Mouse (Mus musculus) brain, adult 2 months (tissue): Measurements from ENCODE around the gene Cd72.
A peak's percentile ranks its signal among the peaks of the same experiment; 100 is the strongest.
"Not testable (repeated sequence)": the region's sequence is repeated elsewhere in the genome, so short reads cannot be mapped to it uniquely, and the experiment has no call there.

Experiments
- DNase-seq: peaks from one replicate; pipeline ENCODE4 v3.0.0; 2011; ENCODE audit warnings: low read depth, low spot score

Cd72 gene

GRCm38 (mm10) chr4:43454041-43454836, at the start of gene Cd72:
TSS of gene Cd72 (minus strand) at chr4:43454628.
- DNase-seq: peak; percentile 40

- no peak for DNase-seq
Measured at GRCm38 (mm10) chr4:43503506-43503905, 49.1 kb upstream of the Cd72 start.

- no peak for DNase-seq
Measured at GRCm38 (mm10) chr4:43503041-43503440, 48.6 kb upstream of the Cd72 start.

GRCm38 (mm10) chr4:43499407-43500333, 45.2 kb upstream of the Cd72 start, which contains the start of gene Arhgef39:
TSS of gene Arhgef39 (minus strand) at chr4:43499695.
- DNase-seq: peak; percentile 87

GRCm38 (mm10) chr4:43498983-43499382, 44.6 kb upstream of the Cd72 start:
- no peak for DNase-seq

GRCm38 (mm10) chr4:43497946-43498345, 43.5 kb upstream of the Cd72 start:
- DNase-seq: no peak

GRCm38 (mm10) chr4:43497405-43497804, 43.0 kb upstream of the Cd72 start:
- no peak for DNase-seq

- no peak for DNase-seq
Measured at GRCm38 (mm10) chr4:43496587-43496986, 42.2 kb upstream of the Cd72 start.

- DNase-seq: peak; percentile 27
Measured at GRCm38 (mm10) chr4:43493846-43494240, 39.4 kb upstream of the Cd72 start.

- DNase-seq: peak; percentile 97
Measured at GRCm38 (mm10) chr4:43493186-43493845, 38.9 kb upstream of the Cd72 start.

GRCm38 (mm10) chr4:43492821-43493185, 38.4 kb upstream of the Cd72 start, which contains the start of gene Ccdc107:
TSS of gene Ccdc107 (plus strand) at chr4:43492900.
- peak; percentile 100 for DNase-seq

GRCm38 (mm10) chr4:43492101-43492820, 37.8 kb upstream of the Cd72 start:
- DNase-seq: no peak

GRCm38 (mm10) chr4:43490801-43491200, 36.4 kb upstream of the Cd72 start:
- no peak for DNase-seq

- DNase-seq: no peak
Measured at GRCm38 (mm10) chr4:43489611-43490010, 35.2 kb upstream of the Cd72 start.

- DNase-seq: not testable (repeated sequence)
Measured at GRCm38 (mm10) chr4:43485666-43486065, 31.2 kb upstream of the Cd72 start.

GRCm38 (mm10) chr4:43483535-43484091, 29.2 kb upstream of the Cd72 start, which contains the start of gene Sit1:
TSS of gene Sit1 (minus strand) at chr4:43483734.
- no peak for DNase-seq

- no peak for DNase-seq
Measured at GRCm38 (mm10) chr4:43482591-43482990, 28.2 kb upstream of the Cd72 start.

- no peak for DNase-seq
Measured at GRCm38 (mm10) chr4:43481894-43482456, 27.5 kb upstream of the Cd72 start.

- DNase-seq: no peak
Measured at GRCm38 (mm10) chr4:43480985-43481384, 26.6 kb upstream of the Cd72 start.
